ENCODE assay signal across 23 mouse cellular contexts in the genomic region with DNA sequence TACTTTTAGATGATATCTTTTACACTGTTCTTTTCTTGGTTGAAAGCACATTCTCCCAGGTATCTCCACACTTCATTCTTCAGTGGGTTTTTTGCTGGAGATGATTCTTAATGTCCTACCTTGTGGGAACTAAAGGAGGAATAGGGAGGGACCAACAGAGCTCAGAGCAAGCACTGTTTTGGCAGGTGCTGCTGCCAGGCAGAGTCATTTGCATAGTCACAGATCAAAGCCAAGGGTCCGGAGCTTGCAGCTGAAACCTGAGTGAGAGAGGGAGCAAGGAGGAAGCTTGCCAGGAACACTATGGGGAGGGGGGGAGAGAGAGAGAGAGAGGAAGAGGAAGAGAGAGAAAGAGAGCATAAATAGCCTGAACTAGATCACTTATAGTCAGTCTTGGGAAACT. TPM values are rescaled to one million over a fixed set of nuclear protein-coding genes. Genes with fewer than 3 reads are reported as not detected.
A peak's percentile ranks its signal among the peaks of the same experiment; 100 is the strongest.
DNase-seq lines count a peak whose midpoint lies in the region; ATAC-seq and TF ChIP-seq lines count a peak whose summit lies in the region.
"Had no signal": no experiment of that assay in that cellular context is flagged by ENCODE, and none has a peak within 500 bp of the region (broad histone marks: within the 10 kb centered on the region; RNA-seq: fewer than 3 reads in every experiment).

No protein-coding gene starts in this region.

- no peaks in the 10 kb centered on the region for H3K36me3 ChIP-seq in kidney, embryonic 15.5 days
- no peaks in the 10 kb centered on the region for H3K36me3 ChIP-seq in kidney, embryonic 14.5 days (ENCODE audit: control insufficient read depth, insufficient read depth, low read length)
- H3K36me3 ChIP-seq: embryonic facial prominence, embryonic 10.5 days; G1E; heart, embryonic 13.5 days; hindbrain, embryonic 15.5 days had no signal

- intact Hi-C loops in gastrocnemius, postnatal 14 days (cut with DNase I; ENCODE audit: low total_unique reads) = no loop called here

- ATAC-seq in kidney, embryonic 15.5 days (replicated peaks; ENCODE audit: low FRiP score) = 0 out of 2 replicates have a peak, but pooled peaks have one; percentile 56
- ATAC-seq in kidney, embryonic 14.5 days (ENCODE audit: low FRiP score, low TSS enrichment) = no peak
- ATAC-seq: activated CD4-positive, CD25-positive, alpha-beta regulatory T cell, adult 4 months; forebrain, embryonic 14.5 days had no signal

- no peak overlapping the region for H3K27ac ChIP-seq in kidney, embryonic 15.5 days
- H3K27ac ChIP-seq in kidney, embryonic 14.5 days (ENCODE audit: low read depth, low read length) = no peak overlapping the region
- H3K27ac ChIP-seq: embryonic facial prominence, embryonic 10.5 days; heart, embryonic 13.5 days; hindbrain, embryonic 15.5 days had no signal

- peak; percentile 21 for DNase-seq in kidney, adult 11 months
- no peak for DNase-seq in kidney, adult 18-20 months
- peak; percentile 4 for DNase-seq in brain, embryonic 14.5 days (ENCODE audit: low read depth)
- DNase-seq in cerebellum, postnatal 36 days = no peak
- no peak for DNase-seq in gastrocnemius, postnatal 14 days
- DNase-seq: adrenal gland, postnatal 14 days; cerebellum, adult 18-20 months; cerebellum, adult 9-11 months; heart, postnatal 36 days had no signal

- TF ChIP-seq POLR2A in brain, embryonic 14.5 days (IDR thresholded peaks at IDR 0.05; ENCODE audit: borderline replicate concordance, extremely low read depth, insufficient read depth, insufficient read length, poor library complexity, severe bottlenecking) = no peak

- no peaks in the 10 kb centered on the region for H3K27me3 ChIP-seq in kidney, embryonic 15.5 days
- no peaks in the 10 kb centered on the region for H3K27me3 ChIP-seq in kidney, embryonic 14.5 days (ENCODE audit: control insufficient read depth, insufficient read depth, low read length)
- H3K27me3 ChIP-seq: heart, embryonic 13.5 days; hindbrain, embryonic 15.5 days had no signal

- no peak overlapping the region for H3K4me3 ChIP-seq in kidney, embryonic 15.5 days (replicated peaks)
- H3K4me3 ChIP-seq in kidney, embryonic 14.5 days (ENCODE audit: low read length) = no peak overlapping the region
- H3K4me3 ChIP-seq: embryonic facial prominence, embryonic 10.5 days; heart, embryonic 13.5 days; hindbrain, embryonic 15.5 days had no signal

- no peak for TF ChIP-seq CTCF in brain, embryonic 14.5 days (IDR thresholded peaks at IDR 0.05; ENCODE audit: borderline replicate concordance, extremely low read depth, insufficient read depth, insufficient read length)

- no peaks in the 10 kb centered on the region for H3K9me3 ChIP-seq in kidney, embryonic 15.5 days (replicated peaks)
- no peaks in the 10 kb centered on the region; the same call in 1 of the 2 replicates for H3K9me3 ChIP-seq in kidney, embryonic 14.5 days (ENCODE audit: control insufficient read depth, low read length)
- H3K9me3 ChIP-seq: embryonic facial prominence, embryonic 10.5 days; heart, embryonic 13.5 days; hindbrain, embryonic 15.5 days had no signal

- no peak overlapping the region for H3K4me2 ChIP-seq in kidney, embryonic 15.5 days
- no peak overlapping the region for H3K4me2 ChIP-seq in kidney, embryonic 14.5 days (replicated peaks; ENCODE audit: low read depth, low read length)
- H3K4me2 ChIP-seq: heart, embryonic 13.5 days; hindbrain, embryonic 15.5 days had no signal

- no peak overlapping the region for H3K9ac ChIP-seq in kidney, embryonic 15.5 days
- no peak overlapping the region for H3K9ac ChIP-seq in kidney, embryonic 14.5 days (ENCODE audit: low read depth, low read length)
- H3K9ac ChIP-seq: heart, embryonic 13.5 days; hindbrain, embryonic 15.5 days had no signal

- H3K4me1 ChIP-seq in kidney, embryonic 15.5 days = no peaks in the 10 kb centered on the region
- no peaks in the 10 kb centered on the region for H3K4me1 ChIP-seq in kidney, embryonic 14.5 days (ENCODE audit: control insufficient read depth, insufficient read depth, low read length)
- H3K4me1 ChIP-seq: embryonic facial prominence, embryonic 10.5 days; heart, embryonic 13.5 days; hindbrain, embryonic 15.5 days had no signal

- 5% methylated on average over 1 of the region's 1 CpGs for WGBS in kidney, embryonic 15.5 days
- 0% methylated on average over 1 of the region's 1 CpGs for WGBS in kidney, embryonic 14.5 days

RNA-seq across cellular contexts. Expression of a gene that starts 12.9 kb away (rescaled TPM):
- polyA plus RNA-seq in kidney, embryonic 15.5 days (2015; fragmentation: Nextera tagmentation; extraction: Ambion mirVana) = not detected in 2 replicates
- not detected in 2 replicates for polyA plus RNA-seq in kidney, embryonic 14.5 days (2014; fragmentation: Nextera tagmentation; extraction: Ambion mirVana)
- polyA plus RNA-seq in brain, embryonic 14.5 days (2012; rRNA removed) = not detected in 2 replicates
- total RNA-seq in gastrocnemius, postnatal 14 days (2021) = not detected
- total RNA-seq: adrenal gland, postnatal 14 days; G1E; gastrocnemius, adult 8-10 months; gastrocnemius, postnatal 4 days; heart, adult 8-10 months; heart, postnatal 36 days had no signal
- polyA plus RNA-seq: activated CD4-positive, CD25-positive, alpha-beta regulatory T cell, adult 4 months; embryonic facial prominence, embryonic 10.5 days; embryonic facial prominence, embryonic 14.5 days; forebrain, embryonic 14.5 days; G1E; heart, embryonic 13.5 days; heart, postnatal 0 days; hindbrain, embryonic 11.5 days; hindbrain, embryonic 15.5 days had no signal

RNA-seq across cellular contexts. Expression of a gene that starts 34.5 kb away (rescaled TPM):
- 0.05 and 0.14 TPM in 2 replicates for polyA plus RNA-seq in kidney, embryonic 15.5 days (2015; fragmentation: Nextera tagmentation; extraction: Ambion mirVana)
- polyA plus RNA-seq in kidney, embryonic 14.5 days (2014; fragmentation: Nextera tagmentation; extraction: Ambion mirVana) = 0.06 TPM in 1 of 2 replicates, not detected in the other
- 0.44 and 1.1 TPM in 2 replicates for polyA plus RNA-seq in brain, embryonic 14.5 days (2012; rRNA removed)
- not detected for total RNA-seq in gastrocnemius, postnatal 14 days (2021)
- total RNA-seq: gastrocnemius, adult 8-10 months; gastrocnemius, postnatal 4 days; heart, adult 8-10 months; heart, postnatal 36 days had no signal
- polyA plus RNA-seq: activated CD4-positive, CD25-positive, alpha-beta regulatory T cell, adult 4 months; G1E; heart, embryonic 13.5 days; heart, postnatal 0 days had no signal

Comparison
In these comparisons a context has a peak if more than half of its experiments do, and no peak if none do; other contexts are left out.
1. DNase-seq: peak in kidney, adult 11 months (single experiment) and brain, embryonic 14.5 days (single experiment); none in kidney, adult 18-20 months (single experiment), cerebellum, postnatal 36 days (0 of 2) and gastrocnemius, postnatal 14 days (single experiment).